Mouse (Mus musculus) kidney, postnatal 25 days (tissue): ENCODE measurements around the gene Zdhhc8.

Experiments used
- DNase-seq, 2 experiments: peaks; one replicate each; pipeline ENCODE4 v3.0.0; 2021; ENCODE audit warnings: mixed read lengths in 2 of 2

Gene Zdhhc8

GRCm38 (mm10) chr16:18231047-18231446 is 3.9 kb downstream of the Zdhhc8 start:
- DNase-seq, result no peak

DNA sequence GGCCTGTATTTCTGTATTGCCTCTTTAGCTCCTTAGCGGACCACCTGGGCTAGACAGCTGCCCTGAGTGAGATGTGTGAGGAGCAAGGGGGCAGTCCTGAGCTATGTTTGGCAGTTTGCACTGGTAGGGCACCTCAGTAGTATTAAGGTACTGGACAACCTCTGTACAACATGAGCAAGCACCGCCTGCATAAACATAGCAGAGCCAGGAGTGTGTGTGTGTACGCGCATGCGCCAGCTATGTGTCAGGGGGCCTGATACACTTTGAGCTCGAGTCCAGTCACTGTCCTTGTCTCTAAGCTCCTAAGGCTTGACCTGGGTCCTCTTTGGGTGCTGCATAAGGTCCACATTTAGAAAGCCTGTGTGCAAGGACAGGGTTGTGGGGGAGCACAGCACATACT is 4.3 kb downstream of the Zdhhc8 start:
- no peak for DNase-seq

GRCm38 (mm10) chr16:18229622-18230021 is 5.3 kb downstream of the Zdhhc8 start:
- peak in 1 of 2 experiments; percentile 14 for DNase-seq

DNA sequence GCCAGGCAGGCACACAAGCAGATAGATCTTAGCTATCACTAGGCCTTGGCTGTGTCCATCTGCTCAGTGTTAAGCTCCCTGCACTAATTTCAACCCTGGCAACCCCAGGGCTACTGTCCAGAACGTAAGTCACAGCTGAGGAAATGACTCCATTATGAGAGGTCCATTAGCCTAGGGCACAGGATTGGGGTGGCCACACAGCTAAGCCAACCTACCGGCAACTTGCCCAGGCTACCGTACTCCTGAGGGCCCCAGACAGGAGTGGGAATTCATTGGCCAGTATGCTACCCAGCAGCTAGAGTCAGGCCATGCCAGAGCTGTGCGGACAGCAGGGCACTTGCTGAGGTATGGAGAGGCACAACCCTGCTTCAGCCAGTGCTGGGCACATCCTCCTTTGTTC is 6.1 kb downstream of the Zdhhc8 start:
- no peak for DNase-seq

DNA sequence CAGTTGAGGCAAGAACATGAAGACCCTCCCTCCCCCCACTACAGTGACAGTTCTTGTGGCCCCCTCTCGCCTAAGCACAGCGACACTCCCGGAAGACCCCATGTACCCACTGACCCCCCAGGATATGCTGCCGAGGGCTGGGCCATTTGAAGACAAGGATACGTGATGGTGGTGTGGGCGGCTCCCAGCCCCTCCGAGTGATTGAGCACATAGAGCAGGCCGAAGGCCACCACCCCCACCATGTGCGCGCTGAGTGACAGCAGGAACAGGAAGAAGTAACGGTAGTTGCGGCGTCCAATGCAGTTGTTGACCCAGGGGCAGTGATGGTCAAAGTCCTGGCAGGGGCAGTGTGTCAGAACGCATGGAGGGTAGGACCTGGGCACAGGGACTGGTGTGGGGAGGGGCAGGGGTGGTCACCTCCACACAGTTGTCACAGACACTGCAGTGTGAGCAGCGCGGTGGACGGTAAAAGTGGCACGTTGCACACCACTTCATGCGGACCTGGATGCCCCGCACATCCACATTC is 7.0 kb downstream of the Zdhhc8 start:
- DNase-seq, result no peak

DNA sequence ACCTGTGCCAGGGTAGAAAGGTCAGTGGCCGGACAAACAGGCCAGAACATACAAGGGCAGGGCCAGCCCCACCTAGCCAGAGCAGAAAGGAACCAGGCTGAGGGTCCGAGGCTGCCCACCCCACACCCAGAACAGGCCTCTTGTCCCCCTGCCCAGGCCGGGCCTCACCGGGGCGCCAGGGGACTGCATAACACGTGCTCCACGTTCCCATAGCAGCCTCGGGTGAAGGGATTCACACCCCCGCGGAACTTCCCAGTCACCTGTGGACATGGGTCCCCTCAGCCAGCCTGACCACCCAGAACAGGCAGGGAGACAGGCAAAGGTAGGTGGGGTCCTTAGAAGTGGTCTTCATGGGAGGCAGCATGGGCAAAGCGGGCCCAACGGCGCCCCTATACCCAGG is 7.7 kb downstream of the Zdhhc8 start:
- DNase-seq, result no peak

- no peak for DNase-seq
Observed at GRCm38 (mm10) chr16:18222188-18222587, 12.7 kb downstream of the Zdhhc8 start.

GRCm38 (mm10) chr16:18221543-18221898 is 13.4 kb downstream of the Zdhhc8 start:
- DNase-seq, result no peak

DNA sequence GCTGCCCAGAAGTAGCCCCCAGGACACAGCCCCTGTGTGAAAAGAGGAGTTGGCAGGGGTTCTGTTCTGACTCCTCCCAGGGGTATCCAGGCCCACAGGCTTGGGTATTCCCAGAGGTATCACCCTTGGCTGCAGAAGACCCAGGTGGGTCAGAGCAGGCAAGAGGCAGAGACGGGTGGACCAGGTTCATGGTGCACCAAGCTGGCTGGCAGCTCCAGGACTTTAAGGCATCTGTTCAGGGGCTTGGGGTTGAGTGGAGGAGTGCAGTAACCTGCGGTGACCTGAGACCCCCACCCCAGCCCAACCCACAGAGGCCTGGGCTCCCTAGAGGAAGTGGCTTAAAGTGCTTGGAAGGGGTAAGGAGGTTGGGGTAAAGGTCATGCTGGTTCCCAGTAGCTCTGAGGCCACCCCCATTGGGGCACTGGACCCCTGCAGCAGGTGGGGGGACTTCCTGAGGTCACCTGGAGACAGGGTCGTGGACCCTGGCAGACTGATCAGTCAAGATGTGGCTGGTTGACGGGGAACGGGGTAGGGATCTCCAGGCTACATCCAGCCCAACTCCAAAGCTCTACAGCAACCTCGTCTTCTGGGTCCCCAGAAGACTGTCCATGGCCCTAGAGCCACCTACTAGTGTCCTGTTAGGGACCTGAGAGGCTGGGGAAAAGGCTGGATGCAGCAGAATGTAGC is 13.9 kb downstream of the Zdhhc8 start:
- DNase-seq, result no peak

GRCm38 (mm10) chr16:18220001-18220400 is 14.9 kb downstream of the Zdhhc8 start:
- peak; percentile 35 to 57 for DNase-seq

DNA sequence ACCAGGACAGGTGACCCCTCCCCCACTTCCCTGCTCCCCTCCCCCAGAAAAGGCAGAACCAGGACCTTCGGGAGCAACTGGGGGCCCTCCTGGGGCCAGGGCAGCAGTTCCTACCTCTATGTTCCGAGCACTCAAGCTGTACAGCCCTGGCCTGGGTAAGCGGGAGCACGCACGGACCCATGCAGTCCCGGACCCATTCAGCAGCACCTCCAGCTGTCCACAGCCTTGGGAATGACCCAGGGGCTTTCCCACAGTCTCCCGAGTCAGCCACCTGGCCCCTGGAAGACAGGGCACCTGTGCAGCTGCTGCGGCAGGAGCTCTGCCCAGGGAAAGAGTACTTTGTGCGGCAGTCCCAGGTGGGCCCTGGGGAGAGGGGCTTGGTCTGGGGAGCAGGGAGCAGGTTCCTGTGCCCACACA is 16.3 kb downstream of the Zdhhc8 start:
- no peak for DNase-seq

DNA sequence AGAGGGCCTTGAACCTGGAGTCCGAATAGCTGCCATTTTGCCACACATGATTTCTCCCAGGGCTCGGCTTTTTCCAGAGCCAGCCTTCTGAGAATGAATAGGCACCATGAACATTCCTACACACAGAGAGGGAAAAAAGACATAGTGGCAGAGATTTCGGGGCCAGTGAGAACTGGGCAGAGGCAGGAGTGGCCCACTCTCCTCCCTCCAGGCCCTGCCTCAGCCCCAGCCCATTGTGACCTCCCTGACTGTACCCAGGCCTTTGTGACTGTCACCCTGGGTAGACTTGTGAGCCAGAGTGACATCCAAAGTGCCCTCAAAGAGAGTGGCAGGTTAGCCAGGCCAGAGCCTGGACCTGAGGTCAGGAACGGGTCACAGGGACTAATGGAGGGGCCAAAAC is 17.4 kb downstream of the Zdhhc8 start, which contains the start of gene Ccdc188:
Gene Ccdc188 (plus strand): TSS at position 301 of the 400 bp plus-strand sequence.
- DNase-seq, result no peak

DNA sequence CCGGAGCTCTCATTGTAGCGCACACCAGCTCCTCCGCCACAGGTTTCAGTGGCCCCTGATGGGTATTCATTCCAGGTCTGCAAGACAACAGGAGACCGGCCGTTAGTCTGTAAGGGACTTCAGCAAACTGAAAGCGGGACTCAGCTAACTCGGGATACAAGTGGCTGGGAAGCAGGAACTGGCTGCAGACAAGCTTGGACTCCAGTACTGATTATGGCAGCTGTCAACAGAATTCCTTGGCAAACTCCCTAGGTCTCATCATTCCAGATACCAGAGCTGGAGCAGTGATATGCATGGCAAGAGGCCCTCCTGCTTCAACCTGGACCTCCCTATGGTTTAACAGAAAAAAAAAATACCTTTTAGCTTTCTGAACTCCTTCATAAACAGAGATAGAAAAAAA is 20.1 kb downstream of the Zdhhc8 start:
- DNase-seq, result no peak

DNA sequence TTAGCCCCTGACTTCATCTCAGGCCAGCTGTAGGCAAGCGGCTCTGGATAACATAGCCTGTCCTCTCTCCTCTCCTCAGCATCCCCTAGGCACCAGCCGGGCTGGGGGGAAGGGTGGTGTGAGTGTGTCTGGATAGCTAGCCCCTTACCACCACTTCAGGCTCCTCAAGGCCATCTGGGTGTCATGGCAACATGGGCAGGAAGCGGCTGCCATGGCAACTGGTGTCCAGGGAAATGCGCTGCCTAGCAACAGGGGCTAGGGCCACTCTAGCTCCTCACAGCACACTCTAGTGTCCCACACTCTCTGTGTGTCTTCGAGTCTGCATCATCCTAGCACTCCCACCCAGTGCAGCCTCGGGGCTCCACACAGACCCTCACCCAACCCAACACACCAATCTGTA is 21.2 kb downstream of the Zdhhc8 start:
- no peak for DNase-seq

GRCm38 (mm10) chr16:18211417-18212171 is 23.3 kb downstream of the Zdhhc8 start:
- DNase-seq, result peak; percentile 85 to 95

GRCm38 (mm10) chr16:18210701-18211416 is 24.1 kb downstream of the Zdhhc8 start:
- DNase-seq, result peak; percentile 54 to 80

DNA sequence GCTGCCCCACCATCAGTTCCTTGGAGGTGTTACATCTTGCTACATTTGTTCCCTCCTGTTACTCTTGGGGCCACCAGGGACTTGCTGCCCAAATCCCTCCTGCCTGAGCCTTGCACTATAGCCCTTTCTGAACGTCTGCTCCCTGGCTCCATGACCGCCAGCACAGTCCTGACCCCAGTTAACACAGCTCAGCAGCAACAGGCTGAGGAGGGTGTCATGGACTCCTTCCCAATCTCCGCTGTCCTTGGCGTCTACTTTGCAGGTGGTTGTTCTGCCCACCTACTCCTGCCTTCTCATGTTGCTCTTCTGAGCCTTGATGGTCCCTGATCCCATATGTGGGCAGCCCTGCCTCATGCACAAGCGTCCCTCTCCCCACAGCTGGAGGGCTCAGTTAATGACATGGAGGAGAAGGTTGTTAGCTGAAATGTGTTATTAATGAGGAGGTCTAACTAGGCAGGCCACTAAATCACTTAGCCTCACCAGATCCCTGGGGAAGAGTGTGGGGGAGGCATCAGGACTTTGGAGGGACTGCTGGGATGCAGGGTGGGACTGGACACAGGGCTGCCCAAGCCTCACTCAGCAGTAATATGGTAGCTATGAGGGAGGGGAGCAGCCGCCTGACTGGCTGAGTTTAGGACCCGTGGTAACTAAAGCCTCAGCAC is 31.4 kb downstream of the Zdhhc8 start:
- DNase-seq, result no peak

DNA sequence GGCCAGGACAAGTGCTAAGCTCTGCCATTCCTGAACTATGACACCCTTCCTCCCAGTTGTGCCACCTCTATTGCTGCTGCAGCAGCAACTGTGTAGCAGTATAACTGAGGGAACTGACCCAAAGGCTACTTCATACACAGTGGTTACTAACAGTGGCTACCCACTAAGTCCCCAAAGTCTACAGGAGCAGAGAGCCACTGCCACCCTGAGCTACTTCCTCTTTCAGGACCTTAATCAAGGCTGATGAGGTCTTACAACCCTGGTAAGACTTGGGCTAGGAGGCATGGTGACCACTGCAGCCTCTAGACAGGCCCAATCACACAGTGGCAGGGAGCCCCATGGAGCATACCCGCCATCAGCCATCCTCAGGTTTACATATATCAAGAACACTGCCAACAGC is 32.9 kb downstream of the Zdhhc8 start:
- DNase-seq, result no peak

- DNase-seq, result no peak
Observed at GRCm38 (mm10) chr16:18201620-18202019, 33.3 kb downstream of the Zdhhc8 start.

DNA sequence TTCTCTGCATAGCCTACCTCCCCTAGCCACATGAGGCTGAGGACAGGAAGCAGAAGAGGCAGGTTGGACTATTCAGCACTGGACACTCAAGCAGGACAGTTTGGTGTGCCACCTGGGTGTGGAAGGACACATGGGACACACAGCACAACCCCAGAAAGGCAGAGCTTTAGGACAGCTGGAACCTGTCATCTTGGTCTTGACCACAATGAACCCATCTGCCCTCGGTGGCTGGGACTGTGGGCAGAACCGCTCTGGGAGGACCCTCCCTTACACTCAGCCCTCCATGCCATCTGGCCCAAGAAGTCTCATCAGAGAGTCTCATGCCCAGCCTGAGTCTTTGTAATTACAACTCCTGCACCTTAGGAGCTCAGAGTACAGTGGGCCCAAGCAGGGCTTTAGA is 34.9 kb downstream of the Zdhhc8 start:
- no peak for DNase-seq

- DNase-seq, result no peak
Observed at GRCm38 (mm10) chr16:18198365-18199098, 36.4 kb downstream of the Zdhhc8 start.

DNA sequence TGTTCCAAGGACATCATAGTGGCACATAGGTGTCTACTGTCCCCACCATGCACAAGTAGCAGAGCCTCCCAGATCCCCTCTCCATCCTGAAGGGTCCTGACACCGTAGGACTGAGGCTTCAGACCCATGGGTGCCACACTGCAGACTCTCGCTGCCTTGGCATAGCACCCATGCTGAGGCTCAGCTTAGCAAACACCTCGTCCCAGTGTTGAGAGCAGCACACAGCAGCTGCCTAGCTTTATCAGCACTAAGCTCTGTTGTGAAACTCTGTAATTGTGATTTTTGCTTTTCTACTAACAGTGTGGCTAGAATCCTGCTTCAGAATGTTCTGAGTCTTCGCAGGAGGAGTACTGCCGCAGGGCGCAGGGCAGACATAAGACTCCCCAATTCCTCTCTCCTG is 37.1 kb downstream of the Zdhhc8 start:
- DNase-seq, result no peak
